Mouse (Mus musculus): Measurements from ENCODE around the gene Sec23a. TPM values are rescaled to one million over a fixed set of nuclear protein-coding genes. Genes with fewer than 3 reads are reported as not detected.

Sec23a gene
- 39.6 TPM for polyA plus RNA-seq (2017; shearing (Covaris generic))

DNA sequence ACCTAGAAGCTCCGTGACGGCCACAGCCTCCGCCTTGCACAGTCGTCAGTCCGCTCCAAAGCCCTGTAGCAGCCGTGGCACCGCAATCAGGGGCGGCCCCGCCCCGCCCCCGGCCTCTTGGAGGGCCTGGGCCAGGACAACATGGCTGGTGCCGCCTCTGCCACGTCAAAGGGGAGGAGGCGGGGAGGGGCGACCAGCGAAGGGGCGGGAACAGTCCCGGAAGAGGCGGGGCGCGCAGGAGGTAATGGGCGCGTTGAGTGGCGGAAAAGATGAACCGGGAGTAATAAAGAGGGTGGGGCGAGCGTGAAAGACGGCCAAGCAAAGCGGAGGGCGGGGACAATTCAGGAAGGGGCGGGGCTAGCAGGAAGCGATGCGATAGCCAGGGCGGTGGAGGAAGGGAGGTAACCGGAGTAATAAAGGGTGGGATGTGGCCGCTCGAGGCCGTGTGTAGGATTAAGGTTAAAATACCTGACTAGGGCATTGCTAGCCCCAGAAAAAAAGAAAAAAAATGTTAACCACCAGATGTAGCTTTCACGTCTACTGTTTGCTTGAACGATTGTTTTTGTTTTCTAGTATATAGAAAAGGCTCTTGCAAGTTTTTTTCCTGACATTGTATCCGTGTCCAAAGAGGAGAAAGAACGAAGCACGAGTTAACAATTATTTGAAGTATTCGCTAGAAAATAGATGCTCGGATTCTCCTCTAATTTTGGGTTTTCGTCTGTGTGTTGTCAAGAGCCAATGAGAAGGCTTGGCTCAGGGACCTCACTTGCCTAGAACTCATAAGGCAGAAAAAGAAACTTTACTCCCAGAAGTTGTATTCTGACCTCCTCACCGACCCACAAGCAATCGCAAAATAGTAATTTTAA lies at the start of gene Sec23a:
Gene Sec23a, minus strand, starts transcription at position 174 of the 866 bp plus-strand sequence.

GRCm38 (mm10) chr12:59060993-59061595 lies 49.3 kb upstream of the Sec23a start, which contains the start of gene Trappc6b:
Gene Trappc6b, minus strand, starts transcription at chr12:59061472.

DNA sequence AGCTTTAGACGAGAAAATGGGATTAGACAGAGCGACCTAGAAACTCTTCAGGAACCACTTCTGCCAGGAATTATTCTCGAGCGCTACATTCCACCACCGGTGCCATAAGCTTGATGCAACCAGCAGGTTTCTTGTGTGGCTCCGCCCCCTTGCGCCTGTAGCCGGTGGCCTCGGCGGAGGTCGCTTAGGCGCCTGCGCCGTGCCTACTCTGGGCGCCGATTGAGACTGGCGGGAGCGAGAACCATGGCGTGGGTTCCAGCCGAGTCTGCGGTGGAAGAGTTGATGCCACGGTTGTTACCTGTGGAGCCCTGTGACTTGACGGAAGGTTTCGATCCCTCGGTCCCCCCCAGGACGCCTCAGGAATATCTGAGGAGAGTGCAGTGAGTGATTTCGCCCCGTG lies 1.4 kb upstream of the Sec23a start, which contains the start of gene Gemin2:
Gene Gemin2, plus strand, starts transcription at position 160 of the 400 bp plus-strand sequence.

Other genes with a start within 250 kb of the Sec23a start
- gene Gemin2, start 1.4 kb upstream of the Sec23a start, polyA plus RNA-seq (2017; shearing (Covaris generic)) = 28.1 TPM
- 91.8 TPM for gene Trappc6b, start 49.5 kb upstream of the Sec23a start, polyA plus RNA-seq (2017; shearing (Covaris generic))
- gene Pnn, start 54.9 kb upstream of the Sec23a start, polyA plus RNA-seq (2017; shearing (Covaris generic)) = 146 TPM
- gene Mia2, start 83.8 kb upstream of the Sec23a start, polyA plus RNA-seq (2017; shearing (Covaris generic)) = 20.0 TPM
- gene Fbxo33, start 207.7 kb upstream of the Sec23a start, polyA plus RNA-seq (2017; shearing (Covaris generic)) = 8.3 TPM